Mouse (Mus musculus) ES-Bruce4 (cell line): ENCODE measurements around the gene Rsc1a1.

Experiments
- CTCF ChIP-seq: IDR thresholded peaks from one replicate; pipeline ENCODE4 v1.8.1; 2011; ENCODE audit warnings: low read depth, low read length
- POLR2A ChIP-seq: IDR thresholded peaks from one replicate; pipeline ENCODE4 v1.8.1; 2011; ENCODE audit warnings: low read length; ENCODE audit not compliant: insufficient read depth

GRCm38 (mm10) chr4:141724594-141724993 is 39.2 kb upstream of the Rsc1a1 start:
- TF ChIP-seq CTCF = no peak
- TF ChIP-seq POLR2A = no peak
